Mouse (Mus musculus): Measurements from ENCODE around the gene Etnk1. TPM values are rescaled to one million over a fixed set of nuclear protein-coding genes. Genes with fewer than 3 reads are reported as not detected.
"Not testable (repeated sequence)": the region's sequence is repeated elsewhere in the genome, so short reads cannot be mapped to it uniquely, and the experiment has no call there.

Etnk1 gene
- polyA plus RNA-seq, 1 experiment from 2014 or later = 19.3 TPM

GRCm38 (mm10) chr6:143163956-143164905 is 2.8 kb upstream of the Etnk1 start:
- no peak overlapping the region for H3K4me2 ChIP-seq (replicated peaks)
- H3K36me3 ChIP-seq = no peaks in the 10 kb centered on the region
- WGBS = 87% methylated on average over 15 of the region's 15 CpGs
- ATAC-seq (ENCODE audit: insufficient number of reproducible peaks, low FRiP score, low TSS enrichment, low read depth) = no peak
- H3K4me1 ChIP-seq = peaks cover 11% of the 10 kb centered on the region
- no peaks in the 10 kb centered on the region for H3K27me3 ChIP-seq
- H3K27ac ChIP-seq (replicated peaks) = no peak overlapping the region
- H3K4me3 ChIP-seq (replicated peaks) = no peak overlapping the region
- no peak overlapping the region for H3K9ac ChIP-seq
- H3K9me3 ChIP-seq (replicated peaks) = no peaks in the 10 kb centered on the region

GRCm38 (mm10) chr6:143164906-143165255 is 2.1 kb upstream of the Etnk1 start:
- Histone ChIP-seq H3K9me3 (replicated peaks) (no peaks in the 10 kb centered on the region), H3K4me2 (replicated peaks) (no peak overlapping the region), H3K4me3 (replicated peaks) (no peak overlapping the region), H3K36me3 (no peaks in the 10 kb centered on the region), H3K4me1 (peaks cover 17% of the 10 kb centered on the region), H3K27me3 (no peaks in the 10 kb centered on the region), H3K27ac (replicated peaks) (no peak overlapping the region), H3K9ac (no peak overlapping the region)
- 66% methylated on average over 8 of the region's 8 CpGs for WGBS
- ATAC-seq (ENCODE audit: insufficient number of reproducible peaks, low FRiP score, low TSS enrichment, low read depth) = no peak

GRCm38 (mm10) chr6:143165404-143166257 is 1.4 kb upstream of the Etnk1 start:
- peaks cover 23% of the 10 kb centered on the region for H3K4me1 ChIP-seq
- H3K27me3 ChIP-seq = no peaks in the 10 kb centered on the region
- H3K4me3 ChIP-seq (replicated peaks) = peak overlapping the region; percentile 96
- H3K27ac ChIP-seq (replicated peaks) = no peak overlapping the region
- no peak overlapping the region for H3K9ac ChIP-seq
- peak overlapping the region; percentile 75 for H3K4me2 ChIP-seq (replicated peaks)
- no peak for ATAC-seq (ENCODE audit: insufficient number of reproducible peaks, low FRiP score, low TSS enrichment, low read depth)
- 49% methylated on average over 15 of the region's 15 CpGs for WGBS
- H3K9me3 ChIP-seq (replicated peaks) = no peaks in the 10 kb centered on the region
- H3K36me3 ChIP-seq = no peaks in the 10 kb centered on the region

- Histone ChIP-seq H3K27me3 (no peaks in the 10 kb centered on the region), H3K4me1 (peaks cover 36% of the 10 kb centered on the region)
- under 1% methylated on average over 60 of the region's 60 CpGs for WGBS
Observed at GRCm38 (mm10) chr6:143167409-143167919, 443 bp downstream of the Etnk1 start.

GRCm38 (mm10) chr6:143167981-143168674 is 1.1 kb downstream of the Etnk1 start:
- no peaks in the 10 kb centered on the region for H3K36me3 ChIP-seq

More at GRCm38 (mm10) chr6:143167409-143167919, 443 bp downstream of the Etnk1 start:
- H3K9me3 ChIP-seq (replicated peaks) = no peaks in the 10 kb centered on the region
- H3K9ac ChIP-seq = peak overlapping the region; percentile 90
- H3K27ac ChIP-seq (replicated peaks) = peak overlapping the region; percentile 93
- ATAC-seq (ENCODE audit: insufficient number of reproducible peaks, low FRiP score, low TSS enrichment, low read depth) = peak; percentile 27
- H3K4me3 ChIP-seq (replicated peaks) = peak overlapping the region; percentile 96
- no peaks in the 10 kb centered on the region for H3K36me3 ChIP-seq
- peak overlapping the region; percentile 75 for H3K4me2 ChIP-seq (replicated peaks)

DNA sequence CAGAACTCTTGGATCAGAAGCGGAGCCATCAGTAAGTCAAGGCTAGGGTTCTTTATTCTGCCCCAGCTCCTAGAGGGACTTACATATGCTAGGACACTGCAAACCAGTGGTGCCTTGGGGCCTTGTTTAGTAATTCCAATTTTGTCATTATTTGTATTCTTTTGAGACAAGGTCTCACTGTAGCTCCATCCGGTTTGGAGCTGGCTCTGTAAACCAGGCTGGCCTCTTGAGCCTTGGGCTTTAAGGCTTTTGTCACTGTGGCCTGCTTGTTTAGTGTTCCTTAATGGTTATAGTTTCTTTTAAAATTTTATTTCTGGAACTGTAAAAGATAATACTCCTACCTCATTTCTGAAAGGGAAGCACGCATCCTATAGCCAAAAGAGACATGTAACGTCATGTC is 2.4 kb downstream of the Etnk1 start:
- no peak for ATAC-seq (ENCODE audit: insufficient number of reproducible peaks, low FRiP score, low TSS enrichment, low read depth)
- H3K4me3 ChIP-seq (replicated peaks) = peak overlapping the region; percentile 96; the same call in 1 of the 2 replicates
- H3K9ac ChIP-seq = no peak overlapping the region
- no peaks in the 10 kb centered on the region for H3K27me3 ChIP-seq
- H3K9me3 ChIP-seq (replicated peaks) = no peaks in the 10 kb centered on the region
- H3K4me1 ChIP-seq = peaks cover 42% of the 10 kb centered on the region
- 69% methylated on average over 4 of the region's 4 CpGs for WGBS
- no peaks in the 10 kb centered on the region for H3K36me3 ChIP-seq
- H3K4me2 ChIP-seq (replicated peaks) = peak overlapping the region; percentile 75
- no peak overlapping the region for H3K27ac ChIP-seq (replicated peaks)

More at GRCm38 (mm10) chr6:143167981-143168674, 1.1 kb downstream of the Etnk1 start:
- peak overlapping the region; percentile 93 for H3K27ac ChIP-seq (replicated peaks)
- H3K4me3 ChIP-seq (replicated peaks) = peak overlapping the region; percentile 96
- H3K9me3 ChIP-seq (replicated peaks) = no peaks in the 10 kb centered on the region
- H3K4me1 ChIP-seq = peaks cover 36% of the 10 kb centered on the region
- ATAC-seq (ENCODE audit: insufficient number of reproducible peaks, low FRiP score, low TSS enrichment, low read depth) = no peak
- 19% methylated on average over 6 of the region's 6 CpGs for WGBS
- peak overlapping the region; percentile 75 for H3K4me2 ChIP-seq (replicated peaks)
- peak overlapping the region; percentile 90 for H3K9ac ChIP-seq
- H3K27me3 ChIP-seq = no peaks in the 10 kb centered on the region

GRCm38 (mm10) chr6:143170166-143170960 is 3.3 kb downstream of the Etnk1 start:
- no peak for ATAC-seq (ENCODE audit: insufficient number of reproducible peaks, low FRiP score, low TSS enrichment, low read depth)
- WGBS = 68% methylated on average over 4 of the region's 4 CpGs

DNA sequence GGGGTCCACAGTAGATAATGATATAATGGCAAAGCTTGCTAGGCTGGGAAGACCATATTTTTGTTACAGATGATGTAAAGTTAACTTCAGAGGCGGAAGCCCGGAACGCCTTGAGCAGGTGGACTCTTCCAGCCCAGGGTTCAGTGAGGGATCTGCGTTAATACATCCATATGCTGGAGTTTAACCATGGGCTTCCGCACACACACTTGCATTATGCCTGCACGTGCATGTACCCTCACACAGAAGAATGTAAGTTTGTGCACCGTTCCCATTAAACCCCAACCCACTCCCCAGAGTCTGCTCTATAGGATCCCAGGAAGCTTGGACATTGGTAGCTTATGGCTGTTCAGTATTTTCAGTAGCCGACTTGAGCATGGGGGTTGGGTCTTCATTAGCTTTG is 4.0 kb downstream of the Etnk1 start:
- Histone ChIP-seq H3K27me3 (no peaks in the 10 kb centered on the region), H3K36me3 (no peaks in the 10 kb centered on the region), H3K4me3 (replicated peaks) (no peak overlapping the region), H3K27ac (replicated peaks) (peak overlapping the region; percentile 55; the same call in 1 of the 2 replicates), H3K4me1 (peaks cover 53% of the 10 kb centered on the region), H3K4me2 (replicated peaks) (no peak overlapping the region), H3K9me3 (replicated peaks) (no peaks in the 10 kb centered on the region), H3K9ac (no peak overlapping the region)
- no peak for ATAC-seq (ENCODE audit: insufficient number of reproducible peaks, low FRiP score, low TSS enrichment, low read depth)
- 78% methylated on average over 8 of the region's 8 CpGs for WGBS

More at GRCm38 (mm10) chr6:143170166-143170960, 3.3 kb downstream of the Etnk1 start:
- Histone ChIP-seq H3K4me2 (replicated peaks) (no peak overlapping the region), H3K27me3 (no peaks in the 10 kb centered on the region), H3K9ac (no peak overlapping the region), H3K36me3 (no peaks in the 10 kb centered on the region), H3K4me1 (peaks cover 52% of the 10 kb centered on the region), H3K27ac (replicated peaks) (no peak overlapping the region), H3K4me3 (replicated peaks) (no peak overlapping the region), H3K9me3 (replicated peaks) (no peaks in the 10 kb centered on the region)

GRCm38 (mm10) chr6:143171781-143172465 is 4.9 kb downstream of the Etnk1 start:
- H3K27ac ChIP-seq (replicated peaks) = peak overlapping the region; percentile 55
- H3K4me2 ChIP-seq (replicated peaks) = no peak overlapping the region
- H3K9ac ChIP-seq = no peak overlapping the region
- H3K4me3 ChIP-seq (replicated peaks) = no peak overlapping the region
- H3K36me3 ChIP-seq = no peaks in the 10 kb centered on the region
- WGBS = 31% methylated on average over 11 of the region's 11 CpGs
- H3K27me3 ChIP-seq = no peaks in the 10 kb centered on the region
- peaks cover 48% of the 10 kb centered on the region for H3K4me1 ChIP-seq
- no peak for ATAC-seq (ENCODE audit: insufficient number of reproducible peaks, low FRiP score, low TSS enrichment, low read depth)
- H3K9me3 ChIP-seq (replicated peaks) = no peaks in the 10 kb centered on the region

- WGBS = 90% methylated on average over 4 of the region's 4 CpGs
- H3K9me3 ChIP-seq (replicated peaks); ATAC-seq (ENCODE audit: insufficient number of reproducible peaks, low FRiP score, low TSS enrichment, low read depth); H3K4me2 ChIP-seq (replicated peaks); H3K27me3 ChIP-seq; H3K36me3 ChIP-seq; H3K27ac ChIP-seq (replicated peaks); H3K4me3 ChIP-seq (replicated peaks); H3K9ac ChIP-seq: not testable (repeated sequence)
- H3K4me1 ChIP-seq = peaks cover 48% of the 10 kb centered on the region
Observed at GRCm38 (mm10) chr6:143172683-143173082, 5.7 kb downstream of the Etnk1 start.

Data from embryonic facial prominence, embryonic 15.5 days (tissue).